Mouse (Mus musculus): ENCODE results near the gene Hacd1.
"Not testable (repeated sequence)": the region's sequence is repeated elsewhere in the genome, so short reads cannot be mapped to it uniquely, and the experiment has no call there.

Hacd1 gene

DNA sequence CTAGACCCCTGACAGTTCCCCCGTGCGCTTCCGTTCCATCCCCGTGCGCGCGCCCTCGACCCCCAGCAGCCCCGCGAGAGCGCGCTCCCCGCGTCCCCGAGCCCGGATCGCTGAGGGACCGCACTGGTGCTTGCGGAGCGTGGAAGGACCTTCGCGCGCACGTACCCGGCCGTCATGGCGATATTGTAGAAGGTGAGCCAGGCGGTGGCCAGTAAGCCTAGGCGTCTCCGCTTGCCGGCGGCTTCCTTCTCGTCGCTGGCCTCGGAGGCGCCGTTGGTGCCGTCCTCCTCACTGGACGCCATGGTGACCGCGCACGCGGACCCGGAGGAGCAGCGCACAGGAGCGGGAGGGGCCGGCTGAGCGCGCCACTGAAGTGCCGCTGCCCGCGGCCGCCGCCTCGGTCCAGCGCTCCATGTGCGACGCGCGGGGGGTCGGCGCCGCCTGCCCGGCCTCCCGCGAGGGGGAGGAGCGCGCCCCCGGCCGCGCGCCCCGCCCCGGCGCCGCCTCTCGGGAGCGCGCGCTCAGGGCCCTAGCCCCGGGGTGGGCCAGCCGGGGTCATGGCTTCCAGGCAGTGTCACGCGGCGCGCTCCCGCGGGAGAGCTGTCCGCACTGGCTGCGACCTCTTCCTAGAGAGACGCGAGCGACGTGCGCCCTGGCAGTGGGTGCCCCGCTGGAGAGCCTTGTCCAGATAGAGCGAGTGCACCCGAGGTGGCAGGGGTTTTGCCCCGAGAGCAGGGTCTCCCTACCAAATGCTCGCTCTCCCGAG lies at the start of gene Hacd1:
TSS of gene Hacd1 (minus strand) at position 570 of the 766 bp plus-strand sequence.
- peak; percentile 50 for DNase-seq (ENCODE audit: low read depth, low spot score)

DNA sequence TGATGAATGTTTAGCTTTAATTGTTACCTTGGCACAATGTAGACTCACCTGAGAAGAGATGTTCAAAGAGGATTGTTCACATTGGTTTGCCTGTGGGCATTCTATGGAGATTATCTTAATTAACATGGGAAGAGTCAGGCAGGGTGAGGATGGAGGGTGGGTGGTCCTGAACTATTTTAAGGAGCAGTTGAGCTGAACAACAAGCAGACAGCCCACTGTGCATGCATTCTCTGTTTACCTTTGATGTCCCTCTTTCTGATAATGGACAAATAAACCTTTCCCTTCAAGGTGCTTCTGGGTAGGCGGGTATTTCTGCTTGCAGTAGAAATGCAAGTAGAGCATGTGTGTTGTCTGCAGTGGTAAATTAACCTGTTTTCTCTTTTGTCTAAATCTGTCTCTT lies 48.0 kb upstream of the Hacd1 start:
- DNase-seq (ENCODE audit: low read depth, low spot score), result no peak

DNA sequence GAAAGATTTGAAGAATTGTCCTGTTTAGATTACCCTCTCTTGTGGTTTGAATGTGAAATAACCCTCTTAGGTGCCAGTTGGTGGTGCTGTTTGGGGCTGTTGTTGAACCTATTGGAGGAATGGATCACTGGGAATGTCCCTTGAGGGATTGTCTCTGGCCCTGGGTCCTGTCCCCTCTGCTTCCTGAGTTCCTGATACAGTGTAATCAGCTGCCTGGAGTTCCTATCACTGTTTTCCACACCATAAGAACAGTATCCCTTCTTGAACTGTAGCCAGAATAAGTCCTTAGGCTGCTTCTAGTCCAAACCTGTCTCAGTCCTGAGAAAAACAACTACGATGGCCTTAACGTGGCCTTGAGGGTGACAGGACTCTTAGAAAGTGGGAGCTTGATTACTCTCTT lies 46.7 kb upstream of the Hacd1 start:
- no peak for DNase-seq (ENCODE audit: low read depth, low spot score)

DNA sequence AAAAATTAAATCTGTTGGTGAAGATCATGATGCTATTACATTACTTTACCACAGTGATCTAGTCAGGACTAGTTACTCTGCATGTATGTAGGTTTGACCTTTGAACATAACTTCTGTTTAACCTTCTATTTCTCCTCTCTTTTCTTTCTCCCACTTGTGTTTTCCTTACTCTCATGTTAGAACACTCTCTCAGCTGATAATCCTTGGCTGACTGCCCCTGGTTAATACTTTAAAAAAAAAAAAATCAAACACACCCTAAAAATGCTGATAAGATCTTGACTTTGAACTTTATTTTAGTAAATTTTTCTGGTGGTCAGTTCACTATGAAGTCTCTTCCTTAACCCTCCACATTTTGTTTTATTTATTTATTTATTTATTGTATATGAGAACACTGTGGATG lies 44.6 kb upstream of the Hacd1 start:
- no peak for DNase-seq (ENCODE audit: low read depth, low spot score)

DNA sequence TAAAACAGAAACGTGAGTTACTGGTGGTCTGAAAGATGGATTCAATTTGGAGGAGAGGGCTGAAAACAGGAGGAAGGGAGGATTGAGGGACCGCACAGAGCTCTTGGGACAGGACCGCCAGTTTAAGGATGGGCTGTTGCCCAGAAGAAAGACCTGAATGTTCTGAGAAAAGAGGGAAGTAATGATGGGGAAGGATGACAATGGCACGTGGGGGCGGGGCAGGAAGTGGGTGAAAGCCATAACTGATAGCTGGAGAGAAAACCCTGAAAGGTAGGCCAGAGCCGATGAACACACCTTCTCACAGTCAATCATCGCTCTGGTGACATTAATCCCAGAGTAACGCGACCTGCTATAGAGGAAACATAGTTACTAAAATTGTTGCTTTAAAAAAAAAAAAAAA lies 22.6 kb upstream of the Hacd1 start:
- not testable (repeated sequence) for DNase-seq (ENCODE audit: low read depth, low spot score)

DNA sequence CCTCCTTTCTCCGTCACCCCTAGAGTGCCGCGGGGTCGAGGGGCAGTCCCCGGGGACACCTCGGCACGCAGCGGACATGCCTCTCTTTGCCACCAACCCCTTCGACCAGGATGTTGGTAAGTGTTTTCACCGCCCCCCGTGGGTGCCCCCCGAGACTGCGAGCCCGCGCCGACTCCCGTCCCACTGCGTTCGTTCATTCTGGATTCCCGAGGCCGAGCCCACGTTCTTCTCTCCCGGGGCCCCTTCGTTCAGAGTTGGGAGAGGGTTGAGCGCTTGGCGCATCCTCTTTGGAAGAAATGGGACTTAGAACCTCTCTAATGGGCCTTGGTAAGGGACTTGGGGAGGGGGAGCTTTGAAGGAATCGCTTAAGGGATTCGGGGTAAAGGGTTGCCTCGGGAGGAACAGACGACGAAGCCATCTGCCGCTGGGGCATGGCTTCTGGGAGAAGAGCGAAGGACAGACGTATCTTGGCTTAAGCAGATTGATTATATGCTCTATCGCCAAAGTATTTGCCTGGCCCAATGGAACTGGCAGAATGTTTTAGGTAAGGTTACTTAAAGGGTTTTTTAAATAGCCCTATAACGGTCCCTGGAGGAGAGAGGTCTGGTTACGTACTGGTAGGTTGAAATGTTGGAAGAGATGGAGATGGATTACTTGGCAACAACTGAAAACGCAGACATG lies 18.4 kb upstream of the Hacd1 start:
- no peak for DNase-seq (ENCODE audit: low read depth, low spot score)

DNA sequence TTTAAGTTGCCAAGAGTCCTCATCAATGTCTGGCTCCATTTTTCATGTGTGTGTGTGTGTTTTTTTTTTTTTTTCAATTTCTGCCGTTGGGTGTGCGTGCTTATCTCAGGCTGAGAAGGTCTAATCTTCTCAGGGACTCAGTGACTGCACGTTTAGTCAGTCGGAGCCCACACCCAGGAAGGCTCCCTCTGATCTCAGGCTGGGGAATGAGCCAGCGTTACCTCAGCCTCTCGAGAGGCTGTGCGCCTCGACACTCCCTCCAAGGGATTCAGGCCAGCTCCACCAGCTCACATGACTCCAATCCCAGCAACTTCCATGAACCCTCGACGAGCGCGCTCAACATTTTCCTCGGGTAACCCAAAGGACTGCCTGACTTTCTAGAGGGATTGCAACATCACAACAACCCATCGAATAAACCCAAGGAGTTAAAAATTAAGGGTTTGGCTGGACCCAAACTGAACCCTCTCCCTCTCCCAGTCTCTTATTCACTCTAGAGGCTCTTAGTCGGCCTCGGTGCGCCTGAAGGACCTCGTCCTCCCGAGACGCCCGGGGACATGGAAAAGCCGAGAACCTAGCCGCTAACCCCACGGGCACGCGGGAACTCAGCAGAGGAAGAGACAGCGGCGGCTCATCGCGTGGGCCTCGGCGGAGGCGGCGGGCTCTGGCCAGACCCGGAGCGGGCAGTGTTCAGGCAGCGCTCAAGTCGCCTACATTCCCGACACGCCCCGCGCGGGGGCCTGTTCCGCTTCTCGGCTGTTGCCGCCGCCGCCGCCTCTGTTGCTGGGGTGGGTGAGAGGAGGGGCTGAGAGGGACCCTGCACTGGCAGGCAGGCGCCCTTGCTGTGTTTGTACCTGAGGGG lies 17.7 kb upstream of the Hacd1 start, which contains the start of gene Stam:
TSS of gene Stam (plus strand) at position 737 of the 859 bp plus-strand sequence.
- peak; percentile 88 for DNase-seq (ENCODE audit: low read depth, low spot score)

DNA sequence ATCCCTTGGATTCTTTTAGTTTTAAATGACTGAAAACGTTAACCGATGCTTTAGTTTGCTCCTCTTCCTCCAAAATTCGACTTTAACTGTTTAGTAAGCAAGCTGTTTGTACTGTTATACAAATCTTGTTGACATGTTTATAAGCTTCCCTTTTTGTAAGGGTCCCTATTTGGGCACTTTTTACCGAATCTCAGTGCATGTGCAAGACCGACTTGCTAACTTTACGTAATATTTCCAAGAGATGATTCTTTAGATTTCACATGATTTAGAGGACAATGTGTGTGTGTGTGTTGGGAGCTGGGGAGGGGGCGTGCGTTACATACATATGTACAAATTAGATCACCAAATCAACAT lies 17.1 kb upstream of the Hacd1 start:
- peak; percentile 15 for DNase-seq (ENCODE audit: low read depth, low spot score)

DNA sequence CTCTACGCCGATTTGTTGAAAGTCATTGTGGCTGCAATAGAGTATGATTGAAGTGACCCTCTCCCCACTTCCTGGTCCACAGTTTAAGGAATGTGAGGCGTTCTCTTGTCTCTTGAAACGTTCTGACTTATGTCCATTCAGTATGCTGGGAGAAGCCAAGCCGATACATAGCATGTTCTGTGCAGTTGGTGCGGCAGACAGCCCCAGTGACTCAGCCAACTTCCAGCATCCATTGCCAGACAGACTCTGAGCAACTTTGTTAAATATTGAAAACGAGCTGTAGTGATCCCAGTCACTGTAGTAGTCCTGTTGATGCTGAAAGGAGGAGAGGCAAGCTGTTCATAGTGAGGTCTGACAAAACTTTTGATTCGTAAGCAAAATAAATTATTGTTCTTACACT lies 14.5 kb upstream of the Hacd1 start:
- DNase-seq (ENCODE audit: low read depth, low spot score), result no peak

DNA sequence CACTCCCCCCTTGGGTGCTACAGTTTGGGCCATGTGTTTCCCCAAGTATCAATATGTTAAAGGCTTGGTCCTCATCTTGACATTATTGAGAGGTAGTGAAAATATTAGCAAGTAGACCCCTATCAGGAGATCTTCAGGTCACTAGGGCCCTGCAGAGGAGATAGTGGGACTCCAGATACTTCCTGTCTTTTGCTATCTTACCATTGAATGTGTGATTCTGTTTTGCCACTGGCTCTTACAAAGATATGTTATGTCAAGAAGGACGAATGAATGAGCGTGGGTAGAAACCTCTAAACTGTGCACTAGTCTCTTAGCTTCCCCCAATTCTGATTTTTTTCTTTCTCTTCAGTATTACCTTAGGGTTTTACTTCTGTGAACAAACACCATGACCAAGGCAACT lies 13.1 kb upstream of the Hacd1 start:
- DNase-seq (ENCODE audit: low read depth, low spot score), result no peak

DNA sequence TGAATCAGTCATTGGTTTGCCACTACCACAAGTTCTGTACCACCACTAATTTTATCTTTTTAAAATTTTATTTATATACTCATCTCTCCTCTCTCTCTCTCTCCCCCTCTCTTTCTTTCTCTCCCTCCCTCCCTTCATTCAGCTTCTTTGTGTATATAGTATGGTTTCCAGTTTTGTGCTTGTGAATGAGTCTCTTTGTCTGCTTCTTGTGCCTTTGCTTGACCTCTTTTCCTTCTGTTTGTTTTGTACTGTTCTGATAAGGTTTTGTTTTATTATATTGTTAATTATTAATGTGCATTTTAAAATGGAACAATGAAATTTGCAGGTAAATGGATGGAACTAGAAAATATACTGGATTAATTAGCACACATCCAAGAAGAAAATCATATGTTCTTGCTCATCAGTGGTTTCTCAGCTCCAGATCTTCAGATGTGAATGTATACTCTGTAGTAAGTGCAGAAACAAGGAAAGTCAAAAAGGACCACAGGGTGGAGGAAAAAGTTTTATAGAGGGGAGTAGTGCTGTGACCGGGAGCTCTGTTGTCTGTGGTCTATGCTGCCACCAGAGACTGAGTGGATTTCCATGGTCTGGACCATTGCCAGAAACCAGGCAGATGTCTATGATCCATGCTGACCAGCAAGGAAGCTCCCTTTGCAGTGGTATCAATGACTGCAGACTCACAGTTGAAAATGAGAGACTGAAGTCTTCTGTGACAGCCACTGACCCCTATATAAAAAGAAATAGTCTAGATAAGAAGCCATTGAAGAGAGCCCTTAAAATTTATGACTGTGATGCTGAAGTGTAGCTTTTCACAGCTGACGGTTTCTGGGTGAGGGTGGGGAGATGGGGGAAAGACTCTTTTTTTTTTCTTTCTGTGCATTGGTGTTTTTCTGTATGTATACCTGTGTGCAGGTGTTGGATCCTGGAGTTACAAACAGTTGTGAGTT lies 10.0 kb upstream of the Hacd1 start:
- DNase-seq (ENCODE audit: low read depth, low spot score), result no peak

DNA sequence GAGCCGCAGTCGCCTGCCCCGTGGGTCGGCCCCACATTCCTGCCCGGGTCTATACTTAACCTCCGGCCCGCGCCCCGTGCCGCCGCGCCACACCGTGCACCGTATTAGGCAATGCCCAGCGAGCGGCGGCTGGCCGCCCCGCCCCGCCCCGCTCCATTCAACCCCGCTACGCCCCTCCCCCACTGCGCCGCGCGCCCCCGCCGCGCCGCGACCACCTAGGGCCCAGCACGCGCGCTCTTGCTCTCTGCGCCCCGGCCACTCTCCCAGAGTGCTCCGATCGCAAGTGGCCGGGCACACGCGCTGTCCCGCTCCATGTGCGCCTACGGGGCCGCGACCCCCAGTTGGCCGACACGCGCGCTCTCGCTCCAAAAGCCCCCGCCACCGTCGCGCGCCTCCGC lies 768 bp downstream of the Hacd1 start:
- DNase-seq (ENCODE audit: low read depth, low spot score), result no peak

DNA sequence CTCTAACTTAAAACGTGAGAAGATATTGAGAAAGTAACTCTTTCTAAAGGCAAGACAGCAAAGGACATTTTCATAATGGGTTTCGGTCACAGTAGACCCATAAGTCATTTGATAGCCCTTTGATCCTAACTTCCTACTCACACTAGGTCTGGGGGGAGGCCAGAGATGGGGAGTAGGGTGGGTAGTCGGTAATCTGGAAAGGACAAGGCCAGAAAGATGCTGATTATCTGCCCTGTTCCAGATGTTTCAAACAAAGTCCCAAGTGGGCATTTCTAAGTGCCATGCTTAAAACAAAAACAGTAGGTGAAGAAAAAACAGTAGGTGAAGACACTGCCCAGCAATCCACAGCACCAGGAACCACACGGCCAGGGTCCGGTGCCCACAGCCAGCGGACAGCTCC lies 1.2 kb downstream of the Hacd1 start:
- DNase-seq (ENCODE audit: low read depth, low spot score), result no peak

DNA sequence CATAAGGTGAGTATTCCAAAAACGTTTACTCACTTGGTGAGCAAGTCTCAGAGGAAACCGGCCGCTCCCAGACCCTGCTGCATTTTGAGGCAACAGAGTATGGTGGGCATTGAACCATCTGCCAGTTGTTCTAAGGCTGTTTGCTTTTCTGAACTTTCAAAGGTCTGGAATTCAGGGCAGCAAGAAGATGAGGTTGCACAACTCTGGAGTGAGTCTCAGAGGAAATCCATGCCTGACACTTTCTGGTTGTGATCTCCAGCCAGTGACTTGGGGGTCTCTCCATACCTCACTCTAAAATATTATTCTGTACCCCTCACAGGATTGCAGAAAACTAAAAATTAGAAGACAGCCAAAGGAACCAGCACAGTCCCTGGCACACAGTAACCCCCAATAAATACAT lies 1.8 kb downstream of the Hacd1 start:
- DNase-seq (ENCODE audit: low read depth, low spot score), result no peak

DNA sequence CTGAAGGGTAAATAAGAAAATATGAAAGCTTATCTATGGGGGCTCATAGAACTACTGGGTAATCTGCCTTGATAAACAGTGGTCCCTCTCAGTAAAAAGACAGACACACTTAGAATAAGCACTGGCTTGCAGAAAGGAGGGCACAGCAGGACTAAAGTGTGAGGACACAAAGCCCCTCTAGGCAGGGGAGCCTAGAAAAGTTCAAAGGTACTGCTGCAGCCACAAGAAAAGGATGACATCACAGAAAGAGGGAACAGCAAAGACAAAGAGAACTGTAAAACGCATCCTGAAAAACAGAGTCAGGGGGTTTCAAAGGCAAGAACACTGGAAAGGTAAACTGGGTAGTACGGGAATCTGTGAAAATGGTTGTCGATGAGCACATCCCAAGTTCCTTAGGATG lies 2.3 kb downstream of the Hacd1 start:
- DNase-seq (ENCODE audit: low read depth, low spot score), result no peak

DNA sequence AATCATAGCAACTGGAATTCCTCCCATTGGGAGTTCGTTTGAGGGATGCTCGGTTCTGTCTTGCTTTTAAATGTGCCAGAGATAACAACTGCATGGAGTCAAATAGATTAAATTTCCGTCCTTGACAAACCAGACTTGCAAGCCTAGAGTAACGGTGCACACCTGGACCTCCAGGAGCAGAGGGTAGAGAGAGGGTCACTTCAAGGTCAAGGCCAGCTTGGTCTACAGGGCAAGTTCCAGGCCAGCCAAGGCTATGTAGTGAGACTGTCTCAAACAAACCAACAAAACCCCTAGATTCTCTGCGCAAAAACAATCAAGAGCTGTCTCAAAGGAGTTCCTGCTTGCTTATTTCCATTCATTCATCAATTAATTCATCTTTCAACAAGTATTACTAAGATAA lies 7.1 kb downstream of the Hacd1 start:
- no peak for DNase-seq (ENCODE audit: low read depth, low spot score)

DNA sequence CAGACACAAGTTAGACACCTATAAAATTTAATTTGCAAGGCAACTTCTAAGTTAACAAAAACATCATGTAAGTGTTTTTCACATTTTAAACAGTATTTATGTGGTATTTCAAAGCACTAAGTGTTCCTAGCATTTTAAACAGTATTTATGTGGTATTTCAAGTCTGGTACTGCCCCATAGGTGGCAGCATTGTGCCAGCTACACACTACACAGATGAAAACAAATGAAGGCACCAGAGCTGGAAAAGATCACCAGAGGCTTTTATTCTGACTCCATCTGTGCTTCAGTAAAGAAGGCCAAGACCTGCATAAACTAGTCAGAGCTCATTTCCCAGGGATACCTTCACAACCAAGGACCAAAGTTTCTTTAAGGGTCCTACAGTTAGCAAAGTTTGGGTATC lies 7.6 kb downstream of the Hacd1 start:
- DNase-seq (ENCODE audit: low read depth, low spot score), result peak; percentile 67

DNA sequence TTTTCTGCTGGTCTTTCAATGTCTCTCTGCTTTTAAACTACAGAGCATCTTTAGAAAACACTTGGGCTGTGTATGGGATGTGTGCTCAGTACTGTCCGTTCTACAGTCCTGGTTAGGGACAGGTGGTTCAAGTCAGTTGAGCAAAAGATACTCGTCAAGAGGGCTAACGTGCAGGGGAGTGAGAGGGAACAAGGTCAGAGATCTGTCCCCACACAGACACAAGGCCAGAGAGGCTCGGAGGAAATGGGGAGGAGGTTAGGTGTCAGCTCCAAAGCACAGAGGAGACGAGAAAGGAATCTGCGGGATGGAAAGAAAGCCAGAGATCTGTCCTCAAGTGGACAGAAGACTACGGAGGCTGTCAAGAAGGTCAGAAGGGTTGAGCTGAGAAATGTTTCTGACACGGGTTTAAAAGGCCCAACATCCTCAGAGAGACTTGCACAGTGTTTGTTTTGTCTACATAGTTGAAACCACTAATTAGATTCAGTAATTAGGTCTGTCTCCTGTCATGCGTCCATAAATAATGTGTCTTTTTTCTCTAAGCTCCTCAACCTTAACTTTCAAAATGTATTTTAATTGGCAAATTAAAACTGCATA lies 12.3 kb downstream of the Hacd1 start:
- DNase-seq (ENCODE audit: low read depth, low spot score), result no peak

DNA sequence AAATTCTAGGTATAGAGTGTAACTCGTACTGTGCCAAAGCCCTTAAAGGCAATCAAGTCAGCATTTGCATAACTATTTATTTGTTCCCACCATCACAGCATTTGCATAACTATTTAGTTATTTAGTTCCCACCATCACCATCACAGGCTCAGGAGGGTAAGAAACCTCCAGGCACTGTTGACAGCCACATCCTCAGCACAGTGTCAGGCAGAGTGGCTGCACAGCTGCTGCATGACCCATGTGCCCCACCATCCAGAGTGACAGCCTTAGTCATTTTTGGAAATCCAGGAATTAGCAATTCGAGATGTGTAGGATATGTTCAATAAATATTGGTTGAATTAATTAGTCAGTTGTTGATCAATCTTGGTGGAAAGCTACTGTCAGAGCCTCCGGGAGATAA lies 12.9 kb downstream of the Hacd1 start:
- no peak for DNase-seq (ENCODE audit: low read depth, low spot score)

DNA sequence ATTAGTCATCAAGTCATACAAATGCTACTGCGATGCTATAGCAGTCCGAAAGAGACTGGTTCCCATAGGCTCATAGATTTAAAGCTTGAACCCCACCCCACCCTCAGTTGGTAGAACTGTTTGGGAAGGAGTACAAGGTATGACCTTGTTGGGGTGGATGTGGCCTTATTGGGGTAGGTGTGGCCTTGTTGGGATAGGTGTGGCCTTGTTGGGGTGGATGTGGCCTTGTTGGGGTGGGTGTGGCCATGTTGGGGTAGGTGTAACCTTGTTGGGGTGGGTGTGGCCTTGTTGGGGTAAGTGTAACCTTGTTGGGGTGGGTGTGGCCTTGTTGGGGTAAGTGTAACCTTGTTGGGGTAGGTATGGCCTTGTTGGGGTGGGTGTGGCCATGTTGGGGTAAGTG lies 14.7 kb downstream of the Hacd1 start:
- no peak for DNase-seq (ENCODE audit: low read depth, low spot score)

DNA sequence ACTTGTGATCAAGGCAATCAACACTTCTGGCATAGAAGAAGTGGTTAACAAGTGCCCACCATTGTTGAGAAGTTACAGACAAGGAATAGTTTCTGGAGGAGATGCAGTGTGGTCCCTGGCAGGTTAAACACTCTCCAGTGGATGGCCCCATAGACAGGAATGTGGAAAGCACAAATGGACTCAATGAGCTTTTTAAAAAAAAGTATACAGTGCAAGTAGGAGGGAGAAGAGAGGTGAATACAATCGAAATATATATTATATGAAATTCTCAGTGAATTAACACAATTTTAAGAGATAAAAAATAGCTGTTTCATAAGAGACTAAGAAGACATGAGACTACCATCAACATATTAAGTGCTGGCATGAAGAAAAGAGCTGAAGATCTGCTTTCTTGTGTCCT lies 36.7 kb downstream of the Hacd1 start:
- no peak for DNase-seq (ENCODE audit: low read depth, low spot score)
